Mouse (Mus musculus) kidney, adult 2 months (tissue): ENCODE results near the gene Pprc1. TPM values are rescaled to one million over a fixed set of nuclear protein-coding genes. Genes with fewer than 3 reads are reported as not detected.

Experiments
- DNase-seq: peaks from one replicate; pipeline ENCODE4 v3.0.0; 2021
- H3K27ac ChIP-seq: fragments of 200-500 bp; 2 replicates; pipeline ENCODE4 v1.5.1; 2012; ENCODE audit warnings: low read depth, low read length, control low read depth, inconsistent platforms; ENCODE audit not compliant: insufficient read depth
- H3K27me3 ChIP-seq: fragments of 200-500 bp; replicated peaks from 2 replicates; pipeline ENCODE4 v1.6.1; 2012; ENCODE audit warnings: mild to moderate bottlenecking, moderate library complexity, low read length, inconsistent platforms; ENCODE audit not compliant: control insufficient read depth, insufficient read depth
- H3K36me3 ChIP-seq: fragments of 200-500 bp; 2 replicates; pipeline ENCODE4 v1.6.1; 2012; ENCODE audit warnings: mild to moderate bottlenecking, moderate library complexity, low read length, inconsistent platforms; ENCODE audit not compliant: control insufficient read depth, insufficient read depth
- H3K4me1 ChIP-seq: fragments of 200-500 bp; 2 replicates; pipeline ENCODE4 v1.6.1; 2011; ENCODE audit warnings: low read length; ENCODE audit not compliant: control insufficient read depth, insufficient read depth
- H3K4me3 ChIP-seq: fragments of 200-500 bp; 2 replicates; pipeline ENCODE4 v1.5.1; 2011; ENCODE audit warnings: mild to moderate bottlenecking, low read depth, low read length, control low read depth; ENCODE audit not compliant: insufficient read depth
- CTCF ChIP-seq: fragments of 200-500 bp; conservative IDR thresholded peaks from 2 replicates; pipeline ENCODE4 v1.5.1; 2011; ENCODE audit warnings: low read depth, mild to moderate bottlenecking, control low read depth, low read length, moderate library complexity, mixed read lengths; ENCODE audit not compliant: insufficient read depth, insufficient read length
- POLR2A ChIP-seq: fragments of 200-500 bp; IDR thresholded peaks from one replicate; pipeline ENCODE4 v1.6.1; 2011; ENCODE audit warnings: low read depth, low read length, control low read depth
- WGBS: fragments of 180-500 bp; shearing (Covaris S2); methylation state at CpG from one replicate; pipeline ENCODE4 v1.1.7; 2018; 5-methylcytosine and 5-hydroxymethylcytosine counted together
- polyA plus RNA-seq: library from polyadenylated mRNA; depleted of rRNA; stranded (reverse); fragments of >200 nt; gene quantifications from 2 replicates; pipeline ENCODE4 v1.2.3, GENCODE M21; 2012

The Pprc1 gene
- polyA plus RNA-seq, 1 experiment = 10.8 TPM

GRCm38 (mm10) chr19:46040149-46040902, 4.4 kb upstream of the Pprc1 start:
- TF ChIP-seq POLR2A (no peak), CTCF (no peak)
- Histone ChIP-seq H3K27me3 (no peaks in the 10 kb centered on the region), H3K27ac (peak overlapping the region; percentile 87), H3K36me3 (peaks cover under 1% of the 10 kb centered on the region; the same call in 1 of the 2 replicates), H3K4me3 (peak overlapping the region; percentile 67; the same call in 1 of the 2 replicates), H3K4me1 (peaks cover 48% of the 10 kb centered on the region)
- WGBS = 36% methylated on average over 14 of the region's 14 CpGs
- no peak for DNase-seq

- Histone ChIP-seq H3K4me1 (peaks cover 48% of the 10 kb centered on the region), H3K27me3 (no peaks in the 10 kb centered on the region), H3K27ac (peak overlapping the region; percentile 45), H3K4me3 (peak overlapping the region; percentile 1; the same call in 1 of the 2 replicates), H3K36me3 (no peaks in the 10 kb centered on the region)
- 12% methylated on average over 7 of the region's 7 CpGs for WGBS
- no peak for TF ChIP-seq POLR2A
- no peak for TF ChIP-seq CTCF
- no peak for DNase-seq
Measured at GRCm38 (mm10) chr19:46041299-46041932, 3.3 kb upstream of the Pprc1 start.

GRCm38 (mm10) chr19:46041933-46042475, 2.7 kb upstream of the Pprc1 start:
- DNase-seq = peak; percentile 94
- Histone ChIP-seq H3K27me3 (no peaks in the 10 kb centered on the region), H3K4me1 (peaks cover 48% of the 10 kb centered on the region), H3K36me3 (no peaks in the 10 kb centered on the region), H3K4me3 (peak overlapping the region; percentile 14), H3K27ac (peak overlapping the region; percentile 62)
- 1% methylated on average over 14 of the region's 14 CpGs for WGBS
- TF ChIP-seq POLR2A = no peak

- Histone ChIP-seq H3K36me3 (no peaks in the 10 kb centered on the region), H3K27ac (peak overlapping the region; percentile 62), H3K4me3 (peak overlapping the region; percentile 14; the same call in 1 of the 2 replicates), H3K27me3 (no peaks in the 10 kb centered on the region), H3K4me1 (peaks cover 48% of the 10 kb centered on the region)
- WGBS = 6% methylated on average over 6 of the region's 6 CpGs
- DNase-seq = peak; percentile 50
- TF ChIP-seq CTCF (no peak), POLR2A (no peak)
Measured at GRCm38 (mm10) chr19:46042476-46043011, 2.1 kb upstream of the Pprc1 start.

GRCm38 (mm10) chr19:46043380-46043779, 1.3 kb upstream of the Pprc1 start:
- no peaks in the 10 kb centered on the region for H3K27me3 ChIP-seq
- no peaks in the 10 kb centered on the region for H3K36me3 ChIP-seq
- H3K4me1 ChIP-seq = peaks cover 42% of the 10 kb centered on the region
- WGBS = 41% methylated on average over 7 of the region's 7 CpGs
- peak; percentile 51 for DNase-seq
- TF ChIP-seq CTCF (no peak), POLR2A (no peak)
- no peak overlapping the region; the same call in 1 of the 2 replicates for H3K4me3 ChIP-seq
- peak overlapping the region; percentile 62; the same call in 1 of the 2 replicates for H3K27ac ChIP-seq

GRCm38 (mm10) chr19:46044993-46045695, 458 bp downstream of the Pprc1 start, which contains the start of gene Ldb1:
Gene Ldb1, minus strand, starts transcription at chr19:46045214.
- Histone ChIP-seq H3K27me3 (no peaks in the 10 kb centered on the region), H3K4me3 (peak within 1 kb of the TSS; percentile 68), H3K27ac (peak within 1 kb of the TSS; percentile 96), H3K4me1 (peaks cover 31% of the 10 kb centered on the region), H3K36me3 (no peaks in the 10 kb centered on the region)
- TF ChIP-seq POLR2A (no peak), CTCF (no peak)
- WGBS = under 1% methylated on average over 84 of the region's 84 CpGs
- peak; percentile 95 for DNase-seq
